Mouse (Mus musculus): ENCODE measurements around the gene Ppp2r5a. TPM values are rescaled to one million over a fixed set of nuclear protein-coding genes. Genes with fewer than 3 reads are reported as not detected.

Ppp2r5a gene
- 217 to 241 TPM (median 230 TPM) in 4 replicates for total RNA-seq (2023)

DNA sequence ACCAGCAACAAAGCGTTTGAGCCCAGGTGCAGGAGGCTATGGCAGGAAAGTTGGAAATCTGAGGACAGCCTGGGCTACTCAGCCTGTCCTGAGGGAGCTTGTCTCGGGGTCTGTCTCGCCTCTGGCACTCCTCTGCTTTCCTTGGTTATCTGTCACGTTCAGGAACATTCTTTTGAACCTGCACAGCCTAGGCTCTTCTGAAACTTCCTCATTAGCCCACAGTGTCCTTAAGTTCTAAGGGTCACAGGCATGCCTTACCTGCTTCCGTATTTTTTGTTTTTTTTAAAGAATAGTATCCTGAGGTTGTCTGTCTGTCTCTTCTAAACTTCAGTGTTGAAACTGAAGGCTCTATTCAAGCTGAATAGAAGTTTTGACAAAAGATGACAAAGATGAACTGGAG lies at the start of gene Ppp2r5a:
Gene Ppp2r5a (minus strand): TSS at position 199 of the 400 bp plus-strand sequence.

GRCm38 (mm10) chr1:191325726-191326232 lies 77.3 kb downstream of the Ppp2r5a start, which contains the start of gene Tmem206:
Gene Tmem206, plus strand, starts transcription at chr1:191325912.

GRCm38 (mm10) chr1:191317591-191318196 lies 85.4 kb downstream of the Ppp2r5a start, which contains the start of gene Nenf:
Gene Nenf, minus strand, starts transcription at chr1:191318194.

Other genes starting within 250 kb of the Ppp2r5a start
- 0.51 to 0.95 TPM (median 0.66 TPM) in 3 of 4 replicates, not detected in the other for gene Fam71a, start 238.5 kb downstream of the Ppp2r5a start, total RNA-seq (2023)
- 118 to 134 TPM (median 129 TPM) in 4 replicates for gene Atf3, start 185.2 kb downstream of the Ppp2r5a start, total RNA-seq (2023)
- 12.5 to 15.4 TPM (median 14.5 TPM) in 4 replicates for gene Nenf, start 85.1 kb downstream of the Ppp2r5a start, total RNA-seq (2023)
- 36.7 to 43.2 TPM (median 39.3 TPM) in 4 replicates for gene Tmem206, start 77.4 kb downstream of the Ppp2r5a start, total RNA-seq (2023)
- 6.7 to 9.2 TPM (median 7.4 TPM) in 4 replicates for gene Dtl, start 172.3 kb upstream of the Ppp2r5a start, total RNA-seq (2023)
- gene Ints7, start 172.4 kb upstream of the Ppp2r5a start, total RNA-seq (2023) = 67.4 to 76.2 TPM (median 71.3 TPM) in 4 replicates